Mouse (Mus musculus) layer of hippocampus, adult 2 months (tissue): ENCODE data around the gene Mphosph6. TPM values are rescaled to one million over a fixed set of nuclear protein-coding genes. Genes with fewer than 3 reads are reported as not detected.

Source experiments
- DNase-seq, 2 experiments: peaks; one replicate each; pipeline ENCODE4 v3.0.0; 2022; ENCODE audit warnings: low spot score in 2 of 2
- H3K27ac ChIP-seq: fragments of 200-600 bp; 2 replicates; pipeline ENCODE4 v1.8.1; 2022
- H3K4me3 ChIP-seq: fragments of 200-600 bp; 2 replicates; pipeline ENCODE4 v1.8.1; 2022; ENCODE audit warnings: mild to moderate bottlenecking
- CTCF ChIP-seq: fragments of 200-600 bp; conservative IDR thresholded peaks from 2 replicates; pipeline ENCODE4 v1.8.1; 2022; ENCODE audit warnings: antibody characterized with exemption, mild to moderate bottlenecking, moderate library complexity
- total RNA-seq, 2 experiments: library from RNA; stranded (reverse); gene quantifications; 2 replicates each; pipeline ENCODE4 v1.2.3; 2021

The Mphosph6 gene
- total RNA-seq, 2 experiments from 2014 or later = 21.1 to 24.8 TPM

GRCm38 (mm10) chr8:117757900-117758299 lies 43.8 kb downstream of the Mphosph6 start:
- no peak for DNase-seq
- no peak overlapping the region for H3K27ac ChIP-seq
- TF ChIP-seq CTCF = no peak
- H3K4me3 ChIP-seq = no peak overlapping the region

- Histone ChIP-seq H3K4me3 (no peak overlapping the region), H3K27ac (no peak overlapping the region)
- TF ChIP-seq CTCF = no peak
- DNase-seq = no peak
Observed at GRCm38 (mm10) chr8:117749436-117749835, 52.3 kb downstream of the Mphosph6 start.

- Histone ChIP-seq H3K4me3 (no peak overlapping the region), H3K27ac (no peak overlapping the region)
- TF ChIP-seq CTCF = no peak
- no peak for DNase-seq
Observed at GRCm38 (mm10) chr8:117747886-117748730, 53.6 kb downstream of the Mphosph6 start.

- H3K4me3 ChIP-seq = no peak overlapping the region
- no peak for TF ChIP-seq CTCF
- no peak for DNase-seq
- H3K27ac ChIP-seq = no peak overlapping the region
Observed at GRCm38 (mm10) chr8:117747428-117747827, 54.3 kb downstream of the Mphosph6 start.

- no peak for TF ChIP-seq CTCF
- no peak overlapping the region for H3K27ac ChIP-seq
- no peak overlapping the region for H3K4me3 ChIP-seq
- DNase-seq = no peak
Observed at GRCm38 (mm10) chr8:117746651-117747050, 55.1 kb downstream of the Mphosph6 start.

GRCm38 (mm10) chr8:117742431-117743012 lies 59.2 kb downstream of the Mphosph6 start:
- no peak for TF ChIP-seq CTCF
- Histone ChIP-seq H3K27ac (no peak overlapping the region), H3K4me3 (no peak overlapping the region)
- no peak for DNase-seq

Other genes starting within 250 kb of the Mphosph6 start
- 1 to 10 TPM; 5.4 to 5.7 TPM for gene Sdr42e1, start 128.3 kb downstream of the Mphosph6 start, total RNA-seq
- under 1 TPM in 1 of 2 experiments, not detected in 1; 0.27 TPM for gene Hsd17b2, start 100.0 kb downstream of the Mphosph6 start, total RNA-seq